Mouse (Mus musculus): ENCODE measurements around the gene Mc3r. TPM values are rescaled to one million over a fixed set of nuclear protein-coding genes. Genes with fewer than 3 reads are reported as not detected.

The Mc3r gene
- total RNA-seq, 2 experiments from 2014 or later: not detected

- no peak for DNase-seq
Measured at GRCm38 (mm10) chr2:172256418-172256817, 8.1 kb downstream of the Mc3r start.

GRCm38 (mm10) chr2:172256956-172257355 lies 8.7 kb downstream of the Mc3r start:
- no peak for DNase-seq

- no peak for DNase-seq
Measured at GRCm38 (mm10) chr2:172257471-172258065, 9.3 kb downstream of the Mc3r start.

- DNase-seq: no peak
Measured at GRCm38 (mm10) chr2:172260064-172260463, 11.8 kb downstream of the Mc3r start.

GRCm38 (mm10) chr2:172261441-172261840 lies 13.1 kb downstream of the Mc3r start:
- DNase-seq: no peak

- no peak for DNase-seq
Measured at GRCm38 (mm10) chr2:172263216-172263615, 14.9 kb downstream of the Mc3r start.

GRCm38 (mm10) chr2:172269907-172270306 lies 21.6 kb downstream of the Mc3r start:
- DNase-seq: no peak

- no peak for DNase-seq
Measured at GRCm38 (mm10) chr2:172270485-172270944, 22.2 kb downstream of the Mc3r start.

GRCm38 (mm10) chr2:172270974-172271697 lies 22.8 kb downstream of the Mc3r start:
- DNase-seq: no peak

GRCm38 (mm10) chr2:172274662-172275061 lies 26.4 kb downstream of the Mc3r start:
- DNase-seq: no peak

- no peak for DNase-seq
Measured at GRCm38 (mm10) chr2:172276155-172276554, 27.9 kb downstream of the Mc3r start.

- DNase-seq: no peak
Measured at GRCm38 (mm10) chr2:172278979-172279378, 30.7 kb downstream of the Mc3r start.

- peak; percentile 76 for DNase-seq
Measured at GRCm38 (mm10) chr2:172282071-172282710, 33.9 kb downstream of the Mc3r start.

GRCm38 (mm10) chr2:172287715-172288114 lies 39.4 kb downstream of the Mc3r start:
- DNase-seq: no peak

- no peak for DNase-seq
Measured at GRCm38 (mm10) chr2:172288965-172289364, 40.7 kb downstream of the Mc3r start.

GRCm38 (mm10) chr2:172289632-172290031 lies 41.3 kb downstream of the Mc3r start:
- no peak for DNase-seq

GRCm38 (mm10) chr2:172290474-172290873 lies 42.2 kb downstream of the Mc3r start:
- no peak for DNase-seq

- no peak for DNase-seq
Measured at GRCm38 (mm10) chr2:172291025-172291424, 42.7 kb downstream of the Mc3r start.

GRCm38 (mm10) chr2:172291755-172292524 lies 43.6 kb downstream of the Mc3r start:
- DNase-seq: no peak

- DNase-seq: no peak
Measured at GRCm38 (mm10) chr2:172292525-172293405, 44.5 kb downstream of the Mc3r start.

GRCm38 (mm10) chr2:172298083-172298482 lies 49.8 kb downstream of the Mc3r start:
- no peak for DNase-seq

- DNase-seq: no peak
Measured at GRCm38 (mm10) chr2:172298542-172298941, 50.2 kb downstream of the Mc3r start.
